Mouse (Mus musculus): Measurements from ENCODE around the gene Mcl1. TPM values are rescaled to one million over a fixed set of nuclear protein-coding genes. Genes with fewer than 3 reads are reported as not detected.
"Not testable (repeated sequence)": the region's sequence is repeated elsewhere in the genome, so short reads cannot be mapped to it uniquely, and the experiment has no call there.

Gene Mcl1
- polyA plus RNA-seq, 1 experiment: 31.9 TPM

GRCm38 (mm10) chr3:95651033-95651373 is 7.6 kb upstream of the Mcl1 start:
- peak overlapping the region; percentile 97 for H3K27ac ChIP-seq (ENCODE audit: insufficient read depth, low read depth, low read length)
- TF ChIP-seq POLR2A (IDR thresholded peaks at IDR 0.05; ENCODE audit: low read depth, low read length) (no peak), CTCF (conservative IDR thresholded peaks at IDR 0.05; ENCODE audit: insufficient read depth, insufficient read length, low read depth, low read length) (no peak)
- WGBS: 79% methylated on average over 3 of the region's 3 CpGs
- H3K27me3 ChIP-seq (replicated peaks; ENCODE audit: control insufficient read depth, insufficient read depth, low read length): no peaks in the 10 kb centered on the region
- peaks cover 13% of the 10 kb centered on the region; the same call in 1 of the 2 replicates for H3K4me1 ChIP-seq (ENCODE audit: control insufficient read depth, insufficient read depth, low read length)
- no peaks in the 10 kb centered on the region for H3K36me3 ChIP-seq (ENCODE audit: control insufficient read depth, insufficient read depth, low read length)
- H3K4me3 ChIP-seq (ENCODE audit: insufficient read depth, low read depth, low read length): no peak overlapping the region
- no peak for DNase-seq

- Histone ChIP-seq H3K4me3 (ENCODE audit: insufficient read depth, low read depth, low read length) (no peak overlapping the region), H3K36me3 (ENCODE audit: control insufficient read depth, insufficient read depth, low read length) (no peaks in the 10 kb centered on the region), H3K27ac (ENCODE audit: insufficient read depth, low read depth, low read length) (peak overlapping the region; percentile 97), H3K27me3 (replicated peaks; ENCODE audit: control insufficient read depth, insufficient read depth, low read length) (no peaks in the 10 kb centered on the region), H3K4me1 (ENCODE audit: control insufficient read depth, insufficient read depth, low read length) (peaks cover 13% of the 10 kb centered on the region; the same call in 1 of the 2 replicates)
- WGBS: 85% methylated on average over 16 of the region's 16 CpGs
- TF ChIP-seq POLR2A (IDR thresholded peaks at IDR 0.05; ENCODE audit: low read depth, low read length): no peak
- TF ChIP-seq CTCF (conservative IDR thresholded peaks at IDR 0.05; ENCODE audit: insufficient read depth, insufficient read length, low read depth, low read length): no peak
- DNase-seq: no peak
These were observed 7.0 kb upstream of the Mcl1 start for GRCm38 (mm10) chr3:95651391-95652203.

GRCm38 (mm10) chr3:95652204-95652811 is 6.3 kb upstream of the Mcl1 start:
- H3K27ac ChIP-seq (ENCODE audit: insufficient read depth, low read depth, low read length): peak overlapping the region; percentile 21
- 80% methylated on average over 7 of the region's 7 CpGs for WGBS
- no peaks in the 10 kb centered on the region for H3K27me3 ChIP-seq (replicated peaks; ENCODE audit: control insufficient read depth, insufficient read depth, low read length)
- H3K36me3 ChIP-seq (ENCODE audit: control insufficient read depth, insufficient read depth, low read length): no peaks in the 10 kb centered on the region
- TF ChIP-seq POLR2A (IDR thresholded peaks at IDR 0.05; ENCODE audit: low read depth, low read length): no peak
- TF ChIP-seq CTCF (conservative IDR thresholded peaks at IDR 0.05; ENCODE audit: insufficient read depth, insufficient read length, low read depth, low read length): no peak
- no peak for DNase-seq
- no peak overlapping the region for H3K4me3 ChIP-seq (ENCODE audit: insufficient read depth, low read depth, low read length)
- peaks cover 13% of the 10 kb centered on the region; the same call in 1 of the 2 replicates for H3K4me1 ChIP-seq (ENCODE audit: control insufficient read depth, insufficient read depth, low read length)

- Histone ChIP-seq H3K4me3 (ENCODE audit: insufficient read depth, low read depth, low read length) (no peak overlapping the region), H3K27me3 (replicated peaks; ENCODE audit: control insufficient read depth, insufficient read depth, low read length) (no peaks in the 10 kb centered on the region), H3K36me3 (ENCODE audit: control insufficient read depth, insufficient read depth, low read length) (no peaks in the 10 kb centered on the region), H3K4me1 (ENCODE audit: control insufficient read depth, insufficient read depth, low read length) (peaks cover 13% of the 10 kb centered on the region; the same call in 1 of the 2 replicates), H3K27ac (ENCODE audit: insufficient read depth, low read depth, low read length) (peak overlapping the region; percentile 39; the same call in 1 of the 2 replicates)
- WGBS: 45% methylated on average over 6 of the region's 6 CpGs
- no peak for DNase-seq
- TF ChIP-seq POLR2A (IDR thresholded peaks at IDR 0.05; ENCODE audit: low read depth, low read length): no peak
- TF ChIP-seq CTCF (conservative IDR thresholded peaks at IDR 0.05; ENCODE audit: insufficient read depth, insufficient read length, low read depth, low read length): no peak
These were observed 5.7 kb upstream of the Mcl1 start for GRCm38 (mm10) chr3:95652871-95653270.

GRCm38 (mm10) chr3:95653473-95654034 is 5.0 kb upstream of the Mcl1 start:
- Histone ChIP-seq H3K36me3 (ENCODE audit: control insufficient read depth, insufficient read depth, low read length) (no peaks in the 10 kb centered on the region), H3K27ac (ENCODE audit: insufficient read depth, low read depth, low read length) (peak overlapping the region; percentile 65), H3K27me3 (replicated peaks; ENCODE audit: control insufficient read depth, insufficient read depth, low read length) (no peaks in the 10 kb centered on the region), H3K4me3 (ENCODE audit: insufficient read depth, low read depth, low read length) (no peak overlapping the region), H3K4me1 (ENCODE audit: control insufficient read depth, insufficient read depth, low read length) (peaks cover 13% of the 10 kb centered on the region; the same call in 1 of the 2 replicates)
- DNase-seq: no peak
- 54% methylated on average over 11 of the region's 11 CpGs for WGBS
- TF ChIP-seq POLR2A (IDR thresholded peaks at IDR 0.05; ENCODE audit: low read depth, low read length): no peak
- no peak for TF ChIP-seq CTCF (conservative IDR thresholded peaks at IDR 0.05; ENCODE audit: insufficient read depth, insufficient read length, low read depth, low read length)

GRCm38 (mm10) chr3:95654371-95654770 is 4.2 kb upstream of the Mcl1 start:
- Histone ChIP-seq H3K4me1 (ENCODE audit: control insufficient read depth, insufficient read depth, low read length) (peaks cover 13% of the 10 kb centered on the region; the same call in 1 of the 2 replicates), H3K27ac (ENCODE audit: insufficient read depth, low read depth, low read length) (peak overlapping the region; percentile 54)
- WGBS: 84% methylated on average over 3 of the region's 3 CpGs
- H3K4me3 ChIP-seq (ENCODE audit: insufficient read depth, low read depth, low read length); H3K36me3 ChIP-seq (ENCODE audit: control insufficient read depth, insufficient read depth, low read length); DNase-seq; H3K27me3 ChIP-seq (replicated peaks; ENCODE audit: control insufficient read depth, insufficient read depth, low read length): not testable (repeated sequence)

GRCm38 (mm10) chr3:95655437-95655836 is 3.2 kb upstream of the Mcl1 start:
- Histone ChIP-seq H3K36me3 (ENCODE audit: control insufficient read depth, insufficient read depth, low read length) (peaks cover 3% of the 10 kb centered on the region; the same call in 1 of the 2 replicates), H3K4me3 (ENCODE audit: insufficient read depth, low read depth, low read length) (no peak overlapping the region), H3K4me1 (ENCODE audit: control insufficient read depth, insufficient read depth, low read length) (peaks cover 13% of the 10 kb centered on the region; the same call in 1 of the 2 replicates), H3K27me3 (replicated peaks; ENCODE audit: control insufficient read depth, insufficient read depth, low read length) (no peaks in the 10 kb centered on the region), H3K27ac (ENCODE audit: insufficient read depth, low read depth, low read length) (peak overlapping the region; percentile 13; the same call in 1 of the 2 replicates)
- TF ChIP-seq CTCF (conservative IDR thresholded peaks at IDR 0.05; ENCODE audit: insufficient read depth, insufficient read length, low read depth, low read length) (no peak), POLR2A (IDR thresholded peaks at IDR 0.05; ENCODE audit: low read depth, low read length) (no peak)
- no peak for DNase-seq
- 62% methylated on average over 5 of the region's 5 CpGs for WGBS
